Mouse (Mus musculus): Measurements from ENCODE around the gene Dctn1. TPM values are rescaled to one million over a fixed set of nuclear protein-coding genes. Genes with fewer than 3 reads are reported as not detected.

The Dctn1 gene
- total RNA-seq, 1 experiment from 2014 or later, result 172 TPM

DNA sequence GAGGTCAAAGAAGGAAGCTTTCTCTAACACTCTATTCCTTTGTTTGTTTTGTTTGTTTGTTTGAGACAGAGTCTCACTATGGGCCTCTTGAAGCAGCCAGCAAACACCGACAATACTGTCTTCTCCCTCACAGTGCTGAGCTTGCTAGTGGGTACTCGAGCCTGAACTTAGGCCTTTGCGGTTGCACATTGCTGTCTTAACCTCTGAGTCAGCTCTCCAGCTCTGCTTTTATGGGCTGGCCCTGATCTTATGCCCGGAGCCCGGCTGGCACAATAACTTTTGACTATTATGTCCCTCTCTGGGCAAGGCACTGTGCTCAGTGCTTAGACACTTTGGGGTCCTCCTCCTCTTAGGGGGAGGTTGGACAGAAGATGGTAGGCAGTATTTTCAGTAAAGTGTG is 4.2 kb downstream of the Dctn1 start:
- peak; percentile 38 for DNase-seq

DNA sequence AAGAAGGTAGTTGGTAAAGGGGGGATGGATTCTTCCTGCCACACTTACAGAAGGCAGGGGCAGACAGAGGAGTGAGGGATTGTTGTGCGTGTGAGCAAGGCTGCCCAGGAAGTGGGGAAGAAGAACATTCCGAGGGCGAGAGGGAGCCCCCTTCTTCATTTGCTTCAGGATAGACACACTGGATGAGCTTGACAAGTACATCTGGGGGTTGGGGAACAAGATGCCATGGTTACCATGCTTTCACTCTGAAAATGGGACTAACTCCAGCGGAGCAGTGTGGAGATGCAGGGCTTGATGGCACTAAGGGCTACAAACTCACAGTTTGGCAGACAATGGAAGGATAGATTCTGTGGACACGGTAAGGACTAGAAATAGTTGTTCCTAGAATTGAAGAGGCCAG is 5.3 kb downstream of the Dctn1 start:
- DNase-seq, result no peak

DNA sequence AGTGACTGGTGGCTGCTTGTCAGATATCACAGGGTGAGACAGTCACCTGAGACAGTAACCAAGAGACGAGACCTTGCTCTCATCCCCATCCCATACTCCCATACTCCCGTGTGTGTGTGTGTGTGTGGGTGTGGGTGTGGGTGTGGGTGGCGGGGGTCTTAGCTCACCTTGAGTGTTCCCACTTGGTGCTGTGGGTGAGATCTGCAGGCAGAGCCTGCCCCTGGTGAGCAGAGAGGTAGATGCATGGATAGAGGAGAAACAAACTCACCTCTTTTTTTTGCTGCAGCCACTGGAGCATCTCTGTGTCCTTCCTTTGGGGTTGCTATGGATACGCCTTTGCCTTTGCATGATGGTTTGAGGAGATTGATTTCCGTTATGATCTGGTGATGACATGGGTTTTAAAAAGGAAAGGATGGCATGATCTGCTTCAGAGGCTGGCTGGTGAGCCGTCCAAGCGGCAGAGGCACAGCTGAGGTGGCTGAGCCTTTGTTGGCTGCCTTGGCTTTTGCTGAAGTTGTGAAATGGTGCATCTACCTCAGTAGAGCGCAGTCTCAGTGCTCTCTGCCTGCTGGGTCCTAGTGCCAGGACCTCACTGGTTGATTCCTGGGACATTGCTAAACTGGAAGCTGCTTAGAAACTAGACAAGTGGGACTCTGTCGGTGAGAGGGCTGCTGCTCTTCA is 6.7 kb downstream of the Dctn1 start:
- DNase-seq, result peak; percentile 1

DNA sequence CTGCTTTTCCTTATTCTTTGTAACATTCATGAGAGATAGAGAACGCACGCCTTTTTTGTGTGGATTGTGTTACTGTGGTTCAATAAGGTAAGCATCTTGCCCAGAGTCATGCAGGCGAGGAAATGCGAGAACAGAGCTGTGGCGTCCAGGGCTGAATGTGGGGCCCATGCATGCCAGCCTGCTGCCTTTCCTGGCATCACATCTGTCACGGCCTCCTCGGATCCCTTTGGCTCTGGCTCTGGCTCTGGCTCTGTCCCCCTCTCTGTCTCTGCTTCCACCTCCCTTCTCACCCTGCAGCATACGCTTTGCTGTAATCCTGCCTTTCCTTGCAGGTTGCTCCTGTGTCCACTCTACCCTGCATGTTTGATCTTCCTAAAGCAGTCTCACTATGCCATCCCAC is 10.3 kb downstream of the Dctn1 start:
- no peak for DNase-seq

DNA sequence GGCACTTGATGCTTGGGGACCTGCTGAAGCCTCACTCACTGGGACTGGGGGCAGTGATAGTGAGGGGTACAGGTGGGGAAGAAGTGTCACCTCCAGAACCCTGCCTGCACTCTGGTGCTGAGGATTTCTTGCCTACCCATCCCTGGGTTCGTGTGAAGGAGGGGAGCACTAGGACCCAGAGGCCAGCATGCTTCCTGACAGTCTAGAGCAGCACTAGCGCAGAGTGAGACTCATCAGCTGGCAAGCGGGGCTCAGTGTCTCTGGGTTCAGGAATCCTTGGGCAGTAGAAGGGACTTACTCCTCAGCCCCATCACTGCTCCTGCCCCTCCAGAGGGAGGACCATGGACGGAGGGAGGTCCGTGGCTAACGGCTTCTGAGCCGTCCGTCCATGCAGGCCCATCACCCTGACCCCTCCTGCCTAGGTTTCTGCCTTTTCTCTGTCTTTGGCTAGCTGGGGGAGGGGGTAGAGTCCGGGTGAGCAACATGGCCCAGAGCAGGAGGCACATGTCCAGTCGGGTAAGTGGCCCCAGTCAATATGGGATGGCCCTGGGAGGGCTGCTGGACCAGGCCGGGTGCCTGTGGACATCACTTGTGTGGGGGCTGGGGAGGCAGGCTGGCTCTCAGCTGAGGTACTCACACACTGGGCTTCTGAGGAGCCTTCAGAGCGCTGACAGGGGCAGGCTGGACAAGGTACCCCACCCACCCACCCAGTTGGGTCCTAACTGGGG is 13.8 kb downstream of the Dctn1 start:
- peak; percentile 62 for DNase-seq

DNA sequence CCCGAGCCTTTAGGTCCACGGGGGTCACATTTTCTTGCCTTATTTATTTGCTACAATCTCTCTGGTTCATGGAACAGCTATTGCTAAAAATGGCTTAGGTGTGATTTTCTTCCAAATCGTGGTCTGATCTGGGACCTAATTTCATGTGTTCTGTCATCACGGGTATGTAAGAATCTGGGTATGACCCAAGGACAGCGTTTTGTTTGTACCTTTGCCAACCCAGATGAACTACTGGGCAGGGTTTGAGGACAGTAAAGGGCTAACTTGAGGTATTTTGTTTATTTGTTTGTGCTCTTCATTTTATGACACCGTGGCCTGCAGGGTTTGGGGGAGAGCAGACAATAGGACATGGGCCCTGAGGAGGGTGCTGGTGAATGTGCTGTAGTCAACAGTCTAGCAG is 14.9 kb downstream of the Dctn1 start:
- DNase-seq, result no peak

DNA sequence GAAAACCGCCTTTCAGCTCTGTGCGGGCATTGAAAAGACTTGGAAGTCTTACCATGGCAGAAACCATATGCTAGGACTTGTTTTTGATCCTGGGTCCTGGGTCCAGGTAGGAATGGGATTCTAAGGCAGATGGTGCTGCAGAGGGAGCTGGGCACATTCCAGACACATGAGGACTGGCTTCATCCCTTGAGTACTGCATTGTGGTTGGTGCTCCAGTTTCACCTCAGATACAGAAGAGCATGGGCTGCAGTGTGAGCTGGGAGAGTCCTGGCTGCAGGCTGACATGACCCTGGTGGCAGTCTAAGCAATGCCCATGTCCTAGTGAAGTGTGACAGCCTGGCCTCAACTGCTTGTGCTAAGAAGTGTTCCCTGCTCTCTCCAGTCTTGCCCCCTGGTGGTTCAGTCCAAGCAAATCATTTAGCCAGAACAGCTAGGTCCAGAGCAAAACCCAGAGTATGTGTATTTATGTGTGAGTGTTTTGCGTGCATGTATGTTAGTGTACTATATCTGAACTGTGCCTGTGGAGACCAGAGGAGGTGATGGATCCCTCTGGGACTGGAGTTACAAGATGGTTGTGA is 19.2 kb downstream of the Dctn1 start:
- no peak for DNase-seq

DNA sequence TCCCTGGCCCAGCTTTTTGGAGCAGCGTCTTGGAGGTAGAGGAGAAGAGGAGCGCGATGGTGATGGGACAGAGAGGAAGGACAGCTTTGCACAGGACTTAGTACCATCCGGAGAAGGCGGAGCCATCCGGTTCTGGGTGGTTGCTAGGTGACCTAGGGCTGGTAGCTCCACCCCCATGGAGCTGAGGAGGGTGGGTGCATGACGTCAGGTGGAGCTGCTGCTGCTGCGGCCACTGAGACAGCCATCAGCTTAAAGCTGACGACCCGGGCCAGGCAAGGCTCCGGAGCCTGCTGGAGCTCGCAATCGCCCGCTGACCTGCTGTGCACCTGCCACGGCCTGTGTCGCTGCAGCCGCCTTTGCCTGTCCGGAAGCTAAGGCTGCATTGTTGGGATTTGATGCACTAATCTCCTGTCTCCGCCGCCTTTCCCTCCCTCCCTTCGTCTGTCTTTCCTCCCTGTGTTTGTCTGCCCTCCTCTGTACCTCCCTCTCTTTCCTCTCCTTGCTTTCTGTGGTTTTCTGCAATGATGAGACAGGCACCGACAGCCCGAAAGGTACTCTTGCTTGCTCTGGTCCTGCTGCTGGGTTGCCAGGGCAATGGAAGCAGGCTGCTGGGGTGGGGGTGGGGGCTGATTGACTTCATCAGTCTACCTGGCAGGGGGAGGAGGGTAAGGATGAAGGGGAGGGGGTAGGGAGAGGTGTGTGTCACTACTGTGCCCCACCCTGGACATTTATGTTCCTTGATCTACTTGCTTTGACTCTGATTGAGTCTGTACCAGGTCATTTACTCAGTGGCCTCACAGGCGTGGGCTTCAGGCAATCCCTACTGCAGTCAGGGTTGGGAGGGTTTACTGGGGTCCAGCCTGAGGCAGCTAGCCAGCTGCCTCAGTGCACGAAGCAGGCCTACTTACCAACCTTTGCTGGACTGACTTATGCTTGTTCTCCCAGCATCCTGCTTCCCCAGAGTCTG is 20.5 kb downstream of the Dctn1 start:
- peak; percentile 55 for DNase-seq

DNA sequence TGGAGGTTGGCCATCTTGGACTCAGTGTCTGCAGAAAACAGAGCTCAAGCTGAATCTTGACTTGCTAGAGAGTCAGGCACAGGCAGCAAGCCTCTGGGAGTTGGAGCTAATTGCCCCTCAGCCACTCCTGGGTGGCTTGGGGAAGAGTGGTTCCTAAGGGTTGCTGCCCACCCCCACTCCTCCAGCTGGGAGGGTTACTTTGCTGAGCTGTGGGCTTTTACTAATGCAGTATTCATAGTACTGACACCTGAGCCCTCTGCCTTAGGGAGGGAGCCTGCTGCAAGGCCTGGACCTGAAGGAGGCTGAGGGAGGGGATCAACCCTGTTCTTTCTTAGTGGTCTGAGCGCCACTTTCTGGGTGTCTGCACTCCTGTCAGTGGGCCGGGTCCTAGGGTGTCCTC is 21.2 kb downstream of the Dctn1 start:
- no peak for DNase-seq

DNA sequence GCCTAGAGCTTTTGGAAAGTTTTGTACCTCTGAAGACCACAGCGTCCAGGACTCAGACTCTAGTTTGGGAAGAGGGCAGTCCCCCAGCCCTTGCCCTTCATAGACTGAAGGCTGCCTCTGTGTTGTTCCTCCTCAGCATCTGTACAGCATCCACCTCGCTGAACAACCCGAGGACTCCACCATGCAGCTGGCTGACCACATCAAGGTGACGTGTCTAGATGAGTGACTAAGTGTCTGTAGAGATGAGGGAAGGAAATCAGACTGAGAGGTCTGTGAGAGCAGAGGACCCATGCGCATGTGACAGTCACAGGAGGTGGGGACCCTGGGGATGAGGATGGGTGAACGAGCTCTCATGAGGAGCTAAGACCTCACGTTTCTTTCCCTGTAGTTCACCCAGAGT is 27.9 kb downstream of the Dctn1 start:
- DNase-seq, result no peak

DNA sequence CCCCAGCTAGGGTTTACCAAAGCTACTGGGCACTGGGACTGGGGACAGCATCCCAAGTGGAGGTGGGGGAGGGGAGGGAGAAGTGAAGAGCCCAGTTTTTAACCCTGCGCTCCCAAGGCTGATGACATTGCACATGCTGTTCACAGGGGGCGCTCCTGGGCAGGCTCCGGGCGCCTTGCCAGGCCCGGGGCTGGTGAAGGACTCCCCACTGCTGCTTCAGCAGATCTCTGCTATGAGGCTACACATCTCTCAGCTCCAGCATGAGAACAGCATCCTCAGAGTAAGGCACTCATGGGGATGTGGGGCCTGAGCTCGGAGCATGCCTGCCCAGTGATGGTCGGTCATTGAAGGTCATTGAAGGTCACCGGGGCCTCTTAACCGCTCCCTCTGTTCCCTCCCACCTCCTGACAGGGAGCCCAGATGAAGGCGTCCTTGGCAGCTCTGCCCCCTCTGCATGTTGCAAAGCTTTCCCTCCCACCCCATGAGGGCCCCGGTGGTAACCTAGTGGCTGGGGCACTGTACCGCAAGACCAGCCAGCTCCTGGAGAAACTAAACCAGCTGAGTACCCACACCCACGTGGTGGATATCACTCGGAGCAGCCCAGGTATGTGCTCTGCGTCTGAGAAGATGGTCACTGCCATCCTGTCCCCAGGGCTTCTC is 31.8 kb downstream of the Dctn1 start:
- DNase-seq, result peak; percentile 78

DNA sequence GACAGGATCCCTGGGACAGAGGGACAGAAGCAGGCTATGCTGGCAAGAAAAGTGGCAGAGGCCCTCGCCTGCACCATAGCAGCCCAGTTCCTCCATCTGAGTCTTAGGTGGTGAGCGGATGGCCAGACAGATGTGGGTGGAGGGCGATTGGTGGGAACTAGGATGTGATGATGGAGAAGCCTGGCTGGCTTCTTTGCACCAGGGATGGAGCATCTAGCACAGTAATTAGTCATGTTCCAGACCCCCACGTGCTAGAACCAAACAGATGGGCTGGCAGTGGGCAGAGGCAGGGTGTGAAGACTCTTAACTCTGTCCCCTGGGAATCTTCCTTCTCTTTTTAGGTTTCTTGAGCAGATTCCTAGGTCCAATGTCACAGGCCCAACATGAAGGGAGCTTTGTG is 37.6 kb downstream of the Dctn1 start:
- no peak for DNase-seq

DNA sequence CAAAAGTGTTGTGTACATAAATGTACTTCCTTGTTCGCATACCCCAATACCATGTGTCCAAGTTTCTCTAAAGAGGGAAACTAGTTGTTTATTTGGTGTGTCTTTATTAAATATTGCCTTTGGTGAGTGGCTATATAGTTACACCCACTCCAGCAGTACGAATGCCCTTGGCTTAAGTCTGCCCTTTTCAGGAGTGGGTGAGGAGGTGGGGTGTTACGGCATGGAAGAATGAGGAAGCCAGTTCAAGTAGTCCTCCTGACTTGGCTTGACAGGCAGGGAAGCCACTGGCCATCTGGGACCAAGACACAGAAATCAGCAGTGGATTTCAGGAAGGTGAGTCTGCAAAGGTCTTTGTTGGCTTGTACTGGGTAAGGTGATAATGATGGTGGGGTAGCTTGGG is 40.1 kb downstream of the Dctn1 start:
- DNase-seq, result no peak

DNA sequence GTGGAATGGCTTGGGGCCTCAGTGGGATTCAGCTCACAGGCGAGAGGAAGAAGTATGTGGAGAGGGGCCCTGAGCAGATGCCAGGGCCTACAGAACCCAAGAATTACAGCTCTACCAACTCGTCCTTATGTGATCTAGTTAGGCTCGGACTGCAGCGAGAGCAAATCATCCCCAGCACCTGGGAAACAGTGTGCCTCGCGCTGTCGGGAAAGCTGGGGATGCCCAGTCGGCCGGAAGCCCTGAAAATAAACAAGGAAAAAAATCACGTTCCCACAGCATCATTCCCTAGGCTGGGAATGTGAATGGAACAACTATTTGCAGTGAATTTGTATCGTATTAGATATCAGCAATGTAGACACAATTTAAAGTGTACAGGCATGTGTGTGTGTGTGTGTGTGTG is 40.6 kb downstream of the Dctn1 start:
- no peak for DNase-seq

DNA sequence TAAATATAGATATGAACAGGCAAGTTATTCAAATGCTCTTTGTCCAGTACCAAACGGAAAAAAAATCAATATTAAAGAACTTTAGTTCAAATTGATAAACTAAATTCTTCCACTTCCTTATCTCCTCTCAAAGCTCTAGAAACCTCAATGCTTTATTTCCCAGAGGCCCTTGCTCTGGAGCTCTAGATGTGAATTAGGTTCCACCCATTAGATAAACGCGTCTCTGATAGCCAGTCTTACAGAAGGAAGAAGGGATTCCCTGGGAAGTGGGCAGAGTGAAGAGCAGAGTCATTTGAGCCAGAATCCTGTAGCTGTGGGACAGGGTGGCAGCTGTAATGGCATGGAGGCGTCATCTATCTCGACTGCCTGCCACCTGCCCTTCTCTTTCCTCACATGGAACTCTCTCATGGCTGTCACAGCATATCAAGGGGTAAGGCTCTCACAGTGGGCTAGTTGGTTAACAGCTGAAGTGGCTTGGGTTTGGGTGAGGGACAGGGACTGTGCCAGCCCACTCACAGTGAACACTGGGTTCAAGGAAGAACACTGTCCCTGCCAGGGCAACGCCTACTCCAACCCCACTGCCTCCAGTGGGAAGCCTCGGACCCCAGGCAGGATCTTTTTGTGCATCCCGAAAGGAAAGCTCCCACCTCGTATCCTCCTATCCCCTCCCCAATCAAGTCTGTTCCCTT is 41.8 kb downstream of the Dctn1 start:
- DNase-seq, result no peak

DNA sequence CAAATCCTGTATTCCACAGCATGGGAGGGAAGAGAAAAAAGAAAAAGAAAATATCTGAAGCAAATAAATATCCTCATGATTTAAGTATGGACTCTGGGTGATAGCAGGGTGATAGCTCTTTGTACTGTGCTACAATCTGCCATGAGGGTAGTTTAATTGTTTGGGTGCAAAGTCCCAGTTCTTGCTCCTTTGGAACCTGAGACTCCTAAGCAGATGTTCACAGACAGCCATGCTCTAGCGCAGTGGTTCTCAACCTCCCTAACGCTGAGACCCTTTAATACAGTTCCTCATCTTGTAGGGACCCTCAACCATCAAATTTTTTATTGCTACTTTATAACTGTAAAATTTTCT is 42.3 kb downstream of the Dctn1 start:
- no peak for DNase-seq

DNA sequence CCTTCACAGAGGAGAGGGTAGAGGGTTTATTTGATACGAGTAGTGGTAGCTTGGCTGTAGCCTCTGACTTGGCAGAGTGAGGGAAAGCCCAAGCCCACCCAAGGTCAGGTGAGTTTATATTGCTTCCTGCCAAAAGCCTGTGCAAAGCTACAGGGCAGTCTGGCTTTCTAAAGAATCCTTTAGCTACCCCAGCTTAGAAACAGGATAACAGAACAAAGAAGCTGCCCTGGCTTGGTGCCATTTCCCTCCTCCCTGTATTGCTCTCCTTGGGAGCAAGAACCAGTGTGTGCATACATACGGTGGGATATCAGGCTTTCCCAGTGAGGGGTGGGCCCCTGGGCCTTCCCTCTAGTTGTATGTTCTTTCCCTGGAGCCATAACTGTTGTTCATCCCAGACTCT is 44.8 kb downstream of the Dctn1 start:
- DNase-seq, result no peak

DNA sequence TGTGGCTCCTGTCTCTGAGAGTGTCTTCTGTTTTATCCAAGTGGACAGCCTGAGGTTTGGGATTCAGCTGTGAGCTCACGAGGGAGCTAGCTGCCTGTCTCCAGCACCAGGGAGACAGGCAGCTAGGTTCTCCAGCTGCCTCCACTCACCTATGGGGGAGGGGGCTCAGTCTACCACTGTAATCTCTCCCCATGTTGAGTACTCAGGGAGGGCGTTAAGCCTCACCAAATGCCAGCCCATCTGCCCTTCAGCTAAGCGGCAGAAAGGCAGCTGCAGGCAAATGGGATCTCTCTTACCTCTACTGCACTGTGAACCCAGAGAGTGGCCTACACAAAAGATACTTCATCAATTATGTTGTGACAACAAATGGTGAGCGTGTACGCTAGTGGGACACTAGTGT is 45.8 kb downstream of the Dctn1 start:
- DNase-seq, result no peak

DNA sequence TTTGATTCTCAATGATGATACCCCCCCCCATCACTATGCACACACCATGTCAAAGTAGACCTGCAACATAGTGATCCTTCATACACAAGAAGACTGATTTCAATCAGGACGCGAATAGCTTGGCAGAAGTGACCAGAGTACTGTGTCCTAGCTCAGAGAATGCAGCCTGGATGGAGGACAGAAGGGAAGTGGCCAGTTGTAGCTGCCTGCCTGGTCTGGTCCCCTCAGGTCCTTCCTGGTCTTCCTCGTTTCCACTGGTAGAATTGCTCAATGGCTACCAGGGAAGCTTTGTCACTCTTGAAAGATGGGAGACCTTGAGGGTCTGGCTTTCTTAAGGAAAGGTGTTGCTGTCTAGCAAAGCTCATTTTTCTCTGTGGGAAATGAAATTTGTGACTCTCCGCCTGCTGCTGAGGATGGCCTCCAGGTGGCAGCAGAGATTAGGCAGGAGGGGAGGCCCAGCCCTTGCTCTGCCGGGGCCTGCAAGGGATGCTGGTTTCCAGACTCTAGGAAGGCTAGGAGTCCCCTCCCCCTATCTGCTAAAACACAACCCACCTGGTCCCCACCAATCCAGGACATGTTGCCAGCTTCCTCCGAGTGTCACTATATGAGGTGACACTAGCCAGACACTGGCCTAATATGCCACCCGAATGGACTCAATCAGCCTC is 49.4 kb downstream of the Dctn1 start:
- DNase-seq, result peak; percentile 78

DNA sequence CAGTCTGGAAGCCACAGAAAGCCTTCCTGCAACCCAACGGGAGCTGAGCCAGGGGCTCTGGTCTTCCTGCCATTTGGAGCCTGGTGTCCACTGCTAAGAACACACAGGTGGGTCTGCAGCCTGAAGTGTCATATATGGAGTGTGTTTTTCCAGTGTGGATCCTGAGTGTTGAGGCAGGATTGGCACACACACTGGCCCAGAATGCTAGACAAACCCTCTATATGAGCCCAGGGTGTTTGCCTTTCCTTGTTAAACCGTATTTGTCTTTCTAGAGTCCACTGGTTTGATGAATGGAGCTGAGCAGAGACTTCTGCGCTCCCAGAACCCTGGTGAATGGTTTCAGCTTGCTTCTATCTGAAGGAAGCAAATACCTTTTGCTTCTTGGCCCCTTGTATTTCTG is 54.1 kb downstream of the Dctn1 start, which contains the start of gene Slc4a5:
Slc4a5 (plus strand) TSS at position 15 of the 400 bp plus-strand sequence.
- no peak for DNase-seq

DNA sequence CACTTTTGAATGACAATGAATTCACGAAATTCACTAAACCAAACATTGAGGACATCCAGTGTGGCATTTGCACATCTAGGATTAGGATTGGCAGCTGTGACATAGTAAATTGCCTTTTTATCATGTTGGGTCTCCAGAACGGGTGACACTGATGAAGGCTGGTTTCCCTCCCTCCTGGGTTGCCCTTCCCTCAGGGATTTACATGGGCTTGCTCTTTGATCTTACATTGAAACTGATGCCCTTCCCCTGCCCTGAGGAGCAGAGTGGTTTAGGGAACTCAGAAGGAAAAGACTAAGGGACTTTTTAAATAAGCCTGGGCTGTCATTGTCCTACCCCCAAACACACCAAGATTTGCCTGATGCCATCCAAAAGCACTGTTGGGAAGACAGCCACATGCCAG is 65.8 kb downstream of the Dctn1 start:
- DNase-seq, result no peak

Measured in adrenal gland, postnatal 25 days (tissue).